Mouse (Mus musculus): ENCODE measurements around the gene Itga9.

- TF ChIP-seq FOSL1 (IDR thresholded peaks at IDR 0.05; ENCODE audit: insufficient read depth, low read length, poor library complexity, severe bottlenecking) (no peak), CTCF (IDR thresholded peaks at IDR 0.05; ENCODE audit: control insufficient read depth, insufficient read depth, insufficient read length) (no peak), MYOD1 (IDR thresholded peaks at IDR 0.05; ENCODE audit: control insufficient read depth, insufficient read length, low read depth) (no peak)
These were observed 157.2 kb downstream of the Itga9 start for GRCm38 (mm10) chr9:118763646-118764045.
